Mouse (Mus musculus): ENCODE measurements at regions not wholly inside any gene's neighbourhood (a gene's known extent, or its start where the extent isn't known, plus 50 kb on each side); places are given as distances from the start of the nearest gene placed in this dataset.

DNA sequence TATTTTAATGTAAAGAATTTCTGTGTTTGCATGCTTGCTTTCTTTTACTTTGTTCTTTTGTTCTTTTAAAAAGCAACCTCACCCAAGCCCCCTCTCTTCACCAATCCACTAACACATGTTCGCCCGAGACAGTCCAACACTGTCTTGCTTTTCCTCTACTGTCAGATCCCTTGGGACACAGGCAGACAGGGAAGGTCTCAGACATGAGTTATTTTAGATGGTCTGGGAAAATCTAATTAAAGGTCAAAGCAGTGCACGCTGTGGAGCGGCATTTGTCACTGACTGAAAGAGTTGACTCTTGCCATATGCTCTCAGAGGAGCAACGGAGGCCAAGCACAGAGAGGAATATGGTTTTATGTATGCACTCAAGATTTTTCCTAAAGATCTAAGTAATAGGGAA is 279.6 kb downstream of the Gm11146 start:
- DNase-seq (ENCODE audit: low spot score), result no peak

DNA sequence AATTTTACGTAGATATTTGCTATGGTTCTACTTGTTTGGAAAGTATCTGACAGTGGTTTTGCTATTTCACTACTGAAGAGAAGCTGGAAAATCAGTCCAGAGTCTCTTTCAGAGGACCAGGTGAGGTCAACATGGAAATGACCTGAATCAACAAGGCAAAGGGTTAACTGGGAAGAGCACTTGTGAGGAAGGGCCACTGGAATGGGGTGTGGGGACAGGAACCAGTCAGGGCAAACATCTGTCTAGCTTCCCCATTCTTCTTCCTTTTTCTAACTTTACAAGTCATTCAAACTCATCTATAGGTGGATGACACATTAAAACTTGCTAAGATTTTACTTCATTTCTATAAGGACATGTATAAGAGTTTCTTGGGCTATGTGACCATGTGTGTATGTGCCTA is 283.7 kb downstream of the Gm11146 start:
- no peak for DNase-seq (ENCODE audit: low spot score)

DNA sequence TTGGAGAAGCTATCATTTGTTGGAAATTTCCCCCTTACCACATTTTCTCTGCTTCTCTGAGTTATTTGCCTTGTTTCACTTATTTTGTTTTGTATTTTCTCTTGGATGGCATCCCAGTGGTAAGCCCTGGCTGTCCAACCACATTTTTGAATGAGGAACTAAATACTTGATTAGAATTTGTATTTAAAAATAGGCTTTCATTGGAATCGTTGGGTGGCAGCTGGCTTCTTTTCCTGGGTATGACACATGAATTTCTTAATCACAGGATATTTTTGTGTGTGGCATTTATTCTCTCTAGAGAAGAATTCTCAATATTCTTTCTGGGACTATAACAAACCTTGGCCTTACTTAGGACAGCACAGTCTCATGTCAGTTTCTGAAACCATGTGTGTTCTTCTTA is 286.5 kb downstream of the Gm11146 start:
- DNase-seq (ENCODE audit: low spot score), result no peak

DNA sequence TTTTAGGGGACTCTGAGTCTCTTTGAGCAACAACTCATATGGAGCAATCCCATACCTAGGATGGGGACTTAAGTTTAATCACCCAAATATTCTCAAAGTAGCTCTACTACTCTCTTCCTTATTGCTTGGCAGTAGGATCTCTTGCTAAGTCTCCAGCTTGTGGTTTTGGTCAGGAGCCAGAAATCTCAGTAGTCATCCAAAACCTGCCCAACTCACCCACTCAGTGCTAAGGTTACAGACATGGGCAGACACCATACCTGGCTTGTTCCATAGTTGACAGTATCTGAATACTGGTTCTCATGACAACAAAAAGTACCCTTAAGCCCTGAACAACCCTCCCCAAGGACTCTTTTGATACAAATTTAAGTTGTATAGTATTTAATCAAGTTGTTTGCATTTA is 288.7 kb downstream of the Gm11146 start:
- no peak for DNase-seq (ENCODE audit: low spot score)

DNA sequence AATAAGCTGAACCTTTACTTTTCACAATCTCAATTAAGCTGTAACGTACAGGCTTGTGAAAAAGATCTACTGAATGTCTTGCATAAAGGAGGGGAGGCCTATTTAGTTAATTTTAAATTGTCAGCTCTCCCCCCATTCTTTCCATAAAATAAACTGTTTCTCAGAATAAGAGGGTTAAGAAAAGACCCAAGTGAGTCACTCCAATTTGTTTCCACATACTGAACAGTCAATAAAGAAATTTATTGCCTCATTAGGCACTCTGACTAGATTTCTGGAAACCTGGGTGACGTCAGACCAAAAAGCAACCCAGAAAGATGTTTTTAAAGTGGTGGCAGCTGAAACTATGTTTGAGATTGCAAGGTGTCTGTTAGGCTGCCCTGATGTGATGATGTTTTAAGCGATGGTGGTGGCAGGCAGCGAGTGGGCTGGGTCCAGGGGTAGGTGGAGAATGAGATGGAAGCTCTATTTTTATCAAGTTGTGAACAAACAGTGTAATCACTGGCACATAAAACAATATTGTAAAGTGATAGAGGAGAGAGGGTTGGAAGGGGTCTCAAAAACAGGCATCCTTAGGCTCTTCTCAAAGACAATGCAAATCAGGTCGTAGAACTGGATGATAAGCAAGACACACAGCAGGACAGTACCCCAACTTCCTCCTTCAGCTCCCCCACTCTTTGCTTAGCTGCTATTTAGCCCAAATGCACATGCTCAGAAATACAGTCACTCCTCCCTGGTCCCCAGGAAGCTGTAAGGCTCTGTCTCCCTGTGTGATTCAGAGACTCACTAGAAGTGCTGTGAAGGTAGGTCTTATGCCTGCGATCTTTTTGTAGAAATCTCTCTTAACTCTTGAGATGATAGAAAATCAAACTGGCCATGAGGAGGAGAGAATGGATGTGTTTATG is 288.0 kb downstream of the Usp25 start:
- no peak for DNase-seq (ENCODE audit: low spot score)

DNA sequence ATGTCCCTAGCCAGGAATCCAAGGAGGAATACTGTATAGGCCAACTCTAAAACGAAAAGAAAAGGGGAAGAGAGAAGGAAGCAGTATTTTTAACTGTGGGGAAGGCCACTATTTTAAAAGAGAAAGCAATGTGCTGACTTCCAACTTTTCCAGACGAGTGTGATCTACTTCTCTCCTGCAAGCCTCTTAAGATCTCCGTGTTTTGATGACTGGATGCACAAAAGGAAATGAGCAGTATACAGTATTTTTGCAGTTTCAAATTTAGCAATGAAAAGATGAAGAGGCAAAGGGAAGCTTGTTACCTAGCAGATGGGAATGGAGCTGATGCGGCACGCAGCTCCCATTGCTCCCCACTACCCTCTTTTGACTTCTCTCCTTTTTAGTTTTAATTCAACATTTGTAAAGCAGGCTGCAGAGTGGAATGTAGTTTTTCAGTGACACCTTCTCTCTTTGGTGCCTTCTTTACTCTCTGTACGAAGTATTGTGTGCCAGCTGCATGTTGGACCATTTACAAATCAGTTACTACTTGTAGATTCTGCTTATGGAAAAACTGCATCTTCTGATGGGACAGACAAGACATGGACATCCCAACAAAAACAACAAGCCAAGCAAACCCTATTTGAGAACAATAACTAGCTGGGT is 287.2 kb downstream of the Usp25 start:
- DNase-seq (ENCODE audit: low spot score), result no peak

DNA sequence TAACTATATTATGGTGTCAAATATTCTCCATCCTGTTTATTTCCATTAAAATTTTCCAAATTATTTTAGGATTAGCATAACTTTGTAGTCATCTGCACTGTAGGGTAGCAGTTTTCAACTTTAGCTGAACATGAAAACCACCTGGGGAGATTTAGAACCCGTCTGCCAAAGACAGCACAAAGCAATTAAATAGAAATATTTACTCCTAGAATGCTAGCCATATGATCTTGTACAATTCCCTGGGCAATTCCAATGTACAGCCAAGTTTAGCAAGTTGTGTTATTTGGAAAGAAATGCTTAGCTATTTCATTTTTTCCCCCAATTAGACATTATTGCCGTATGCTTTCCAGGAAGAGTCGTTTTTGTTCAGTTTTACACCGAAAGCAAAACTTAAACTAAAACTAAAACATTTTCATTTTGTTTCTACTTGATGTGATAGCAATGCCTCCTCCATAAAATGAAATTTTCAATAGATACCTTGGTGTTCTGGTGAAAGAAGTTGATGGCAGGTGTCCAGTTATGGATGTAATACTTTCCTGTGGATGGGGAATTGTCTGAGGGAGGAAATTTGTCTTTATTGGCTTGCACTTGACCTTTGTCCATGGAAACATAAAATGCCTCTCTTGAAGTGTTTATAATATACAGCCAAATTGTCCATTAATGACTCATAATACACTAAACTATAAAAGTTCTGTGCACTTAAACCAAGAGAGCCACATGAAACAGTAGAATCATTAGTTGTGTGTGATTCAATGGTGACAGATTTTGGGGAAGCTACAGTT is 282.3 kb downstream of the Usp25 start:
- no peak for DNase-seq (ENCODE audit: low spot score)

DNA sequence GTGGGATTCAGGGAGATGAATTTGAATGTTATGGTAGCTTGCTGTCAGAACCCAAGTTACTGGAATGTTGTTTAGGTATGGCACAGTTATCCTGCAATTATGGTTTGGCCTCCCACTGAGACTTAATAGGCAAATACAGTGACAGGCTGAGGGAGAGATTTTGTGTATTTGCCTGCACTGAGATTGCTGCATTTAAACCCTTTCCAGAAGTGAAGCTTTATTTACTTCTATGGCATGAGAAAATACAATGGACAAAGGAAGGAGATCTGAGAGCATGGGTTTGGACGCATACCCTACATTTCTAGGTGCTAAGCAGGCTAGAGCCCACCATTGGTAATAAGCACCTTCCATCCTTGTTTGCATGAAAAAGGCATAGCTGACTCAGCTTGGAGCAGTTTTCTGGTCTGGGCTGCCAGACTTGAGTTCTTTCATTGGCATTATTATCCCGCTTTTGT is 278.8 kb downstream of the Usp25 start:
- no peak for DNase-seq (ENCODE audit: low spot score)

DNA sequence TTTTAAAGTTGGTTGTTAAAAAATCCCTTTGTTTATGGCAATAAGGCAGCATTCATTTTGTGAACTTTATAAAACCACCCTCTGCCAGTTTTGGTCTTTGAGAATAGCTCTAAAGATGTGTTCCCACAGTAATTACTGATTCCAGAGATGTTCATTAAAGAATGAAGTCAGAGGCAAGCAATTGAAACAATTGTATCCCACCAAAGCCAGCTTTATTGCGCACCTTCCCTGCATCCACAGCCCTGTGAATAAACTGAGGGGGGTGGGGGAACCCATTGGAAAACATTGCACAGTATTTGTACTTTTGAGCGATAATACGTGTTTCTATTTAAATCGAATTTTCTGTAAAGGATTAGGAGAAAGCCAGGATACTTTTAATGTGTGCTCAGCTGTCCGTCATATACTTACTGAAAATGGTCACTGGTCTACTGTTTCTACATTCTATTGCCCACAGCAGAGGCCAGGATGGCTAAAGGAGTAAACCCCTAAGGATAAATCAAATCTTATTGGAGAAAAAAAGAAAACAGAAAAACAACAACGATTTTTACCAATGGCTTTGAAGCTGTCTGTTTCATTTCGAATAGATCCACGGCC is 278.3 kb downstream of the Usp25 start:
- no peak for DNase-seq (ENCODE audit: low spot score)

DNA sequence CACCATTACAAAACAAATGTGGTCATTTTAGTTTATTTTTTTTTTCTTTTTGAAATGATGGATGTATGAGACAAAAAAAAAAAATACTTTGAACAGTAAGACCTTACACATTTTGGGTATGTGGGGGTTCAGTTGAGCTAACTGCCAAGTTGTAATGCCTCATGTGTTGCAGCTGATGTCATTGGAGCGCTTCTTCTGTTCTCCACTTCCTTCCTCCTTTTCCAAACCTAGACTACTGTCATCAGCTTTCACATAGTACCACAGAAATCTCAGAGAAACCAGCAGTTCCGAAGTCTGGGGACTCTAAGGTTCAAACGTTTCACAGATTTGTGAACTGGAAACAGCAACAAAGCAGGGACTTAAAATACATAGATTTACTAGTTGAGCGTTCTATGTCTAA is 270.7 kb downstream of the Usp25 start:
- no peak for DNase-seq (ENCODE audit: low spot score)

DNA sequence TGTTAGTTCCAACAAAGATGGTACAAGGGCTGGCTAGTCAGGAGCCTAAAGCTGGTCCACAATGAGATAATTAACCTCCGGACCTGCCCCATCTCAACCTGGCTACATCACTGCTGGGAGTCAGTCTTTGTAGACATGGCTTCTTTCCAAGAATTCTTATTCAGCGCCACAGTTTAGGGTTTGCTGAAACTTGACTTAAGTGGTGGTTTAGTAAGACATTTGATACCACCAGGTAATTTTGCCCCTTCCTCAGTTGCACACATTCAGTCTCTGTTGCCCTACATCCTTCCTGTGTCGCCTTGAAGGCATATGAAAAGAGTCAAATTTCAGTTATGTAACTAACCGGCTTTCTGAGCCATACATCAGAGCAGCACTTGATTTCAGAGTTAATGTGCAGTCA is 266.4 kb downstream of the Usp25 start:
- no peak for DNase-seq (ENCODE audit: low spot score)

DNA sequence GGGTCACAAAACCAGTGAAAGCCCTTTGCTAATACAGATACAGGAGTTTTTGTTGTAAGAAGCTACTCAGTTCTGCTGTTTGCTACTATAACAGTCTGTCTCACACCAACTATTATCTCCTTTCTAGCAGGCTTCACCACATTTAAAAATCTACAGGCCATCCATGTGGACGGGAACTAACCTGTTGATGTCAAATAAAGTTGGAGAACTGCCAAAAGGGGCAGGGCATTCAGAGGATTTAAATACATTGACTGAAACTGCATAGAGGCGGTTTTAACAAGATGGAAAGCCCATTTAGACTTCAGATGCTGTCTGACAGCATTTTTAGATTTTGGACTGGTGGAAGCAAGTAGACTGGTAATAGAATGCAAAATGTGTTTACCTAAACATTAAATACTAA is 266.0 kb downstream of the Usp25 start:
- DNase-seq (ENCODE audit: low spot score), result no peak

DNA sequence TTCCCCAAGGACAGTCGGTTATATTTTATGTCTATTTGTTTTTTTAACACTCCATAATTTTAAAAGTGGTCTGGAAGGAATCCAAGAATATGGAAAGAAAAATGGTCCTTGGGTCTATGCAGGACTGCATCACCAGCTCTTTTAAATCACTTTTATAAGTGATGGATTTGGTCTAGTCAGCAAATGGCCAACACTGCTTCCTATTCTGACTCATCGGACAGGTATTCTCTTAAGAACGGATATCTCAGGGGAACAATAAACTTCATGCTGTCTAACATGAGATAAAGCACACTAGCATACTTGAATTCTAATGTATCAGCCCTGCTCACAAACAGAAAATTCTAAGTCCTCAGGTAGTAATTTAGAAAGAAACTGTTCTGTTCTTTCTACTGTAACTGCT is 259.8 kb downstream of the Usp25 start:
- no peak for DNase-seq (ENCODE audit: low spot score)

DNA sequence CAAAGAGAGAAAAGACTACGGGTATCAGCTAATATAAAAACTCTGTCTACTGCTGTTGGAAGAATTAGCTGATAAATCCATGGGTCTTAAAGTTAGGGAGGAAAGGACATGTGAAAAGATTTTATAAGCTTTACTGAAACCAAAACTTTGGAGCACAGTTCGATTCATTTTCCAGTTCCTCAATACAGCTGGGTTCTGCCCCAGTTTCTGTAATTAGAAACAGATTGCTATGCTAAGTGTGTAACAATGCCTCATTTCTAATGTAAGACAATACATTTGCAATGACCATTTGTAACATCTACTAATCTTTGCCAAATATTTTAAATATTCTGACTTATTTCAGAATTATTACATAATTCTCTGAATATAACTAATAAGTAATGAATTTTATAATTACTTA is 255.4 kb downstream of the Usp25 start:
- DNase-seq (ENCODE audit: low spot score), result no peak

DNA sequence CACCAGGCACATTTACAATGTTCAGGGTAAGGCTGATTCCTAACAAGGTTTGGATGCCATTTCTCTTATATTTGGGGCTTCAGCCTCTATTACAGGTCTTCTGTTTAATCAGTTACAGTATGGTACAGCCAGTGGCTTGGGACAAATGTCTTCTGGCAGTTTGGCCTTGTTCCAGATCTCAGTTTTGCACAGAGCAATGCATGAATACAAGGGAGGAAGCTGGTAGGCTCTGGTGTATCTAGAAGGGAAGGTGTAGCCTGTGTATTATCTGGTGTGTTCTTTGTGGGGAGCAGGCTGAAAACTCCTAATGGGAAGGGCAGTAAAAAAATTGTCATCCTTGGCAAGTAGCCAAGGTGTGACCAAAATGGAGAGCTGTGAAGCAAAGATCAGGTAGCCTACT is 254.2 kb downstream of the Usp25 start:
- no peak for DNase-seq (ENCODE audit: low spot score)

DNA sequence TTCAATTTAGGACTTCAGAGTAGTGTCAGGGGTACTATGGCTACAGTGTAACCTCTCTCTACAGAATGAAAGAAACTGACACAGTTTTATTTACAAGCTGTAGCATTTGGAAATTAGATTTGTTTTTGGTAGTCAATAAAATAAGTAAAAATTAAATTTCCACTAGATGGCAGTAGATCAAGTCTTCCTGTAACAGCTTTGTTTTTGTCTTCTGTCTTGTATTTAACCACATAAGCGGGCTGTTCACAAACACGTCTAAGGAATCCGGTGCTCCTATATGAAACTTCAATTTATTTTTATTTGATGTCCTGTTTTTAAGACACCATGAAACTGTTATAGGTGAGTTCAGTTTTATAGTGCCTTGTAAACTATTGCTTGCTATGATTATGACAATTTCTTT is 238.8 kb downstream of the Usp25 start:
- DNase-seq (ENCODE audit: low spot score), result no peak

DNA sequence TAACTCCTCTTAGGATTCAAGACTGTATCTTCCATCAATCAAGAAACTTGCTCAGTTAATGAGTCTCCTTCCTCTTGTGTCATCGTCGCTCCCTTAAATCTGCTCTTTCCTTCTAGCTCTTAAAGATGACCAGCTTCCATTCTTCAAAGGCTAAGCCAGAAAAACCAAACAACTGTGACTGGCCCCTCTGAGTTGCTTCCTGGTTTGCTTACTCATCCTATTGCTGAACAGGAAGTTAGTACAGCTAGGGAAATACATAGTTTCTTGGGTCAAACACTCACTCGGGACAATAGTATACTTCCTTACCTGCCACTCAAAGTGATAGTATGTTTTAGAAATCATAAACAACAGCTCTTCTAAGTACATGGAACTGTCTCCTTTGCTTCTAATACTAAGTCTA is 237.9 kb downstream of the Usp25 start:
- DNase-seq (ENCODE audit: low spot score), result no peak

DNA sequence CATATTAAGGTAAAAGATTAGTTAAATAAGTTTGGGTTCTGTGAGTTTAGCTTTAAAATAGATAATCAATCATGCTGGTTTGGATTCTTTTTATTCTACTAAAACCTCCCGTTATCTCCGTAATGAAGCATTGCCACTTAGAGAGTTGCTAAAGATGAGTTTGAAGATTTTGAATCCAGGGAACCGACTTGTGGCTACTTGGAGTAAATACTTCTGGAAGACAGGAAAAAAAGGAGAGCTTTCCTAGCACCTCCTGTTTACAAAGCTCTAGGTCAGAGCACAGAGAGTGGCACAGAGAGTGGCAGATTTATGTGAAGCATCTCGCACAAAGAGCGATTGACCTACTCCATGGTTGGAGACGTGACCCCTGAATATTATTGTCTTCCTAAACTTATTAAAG is 227.4 kb downstream of the Usp25 start:
- no peak for DNase-seq (ENCODE audit: low spot score)

DNA sequence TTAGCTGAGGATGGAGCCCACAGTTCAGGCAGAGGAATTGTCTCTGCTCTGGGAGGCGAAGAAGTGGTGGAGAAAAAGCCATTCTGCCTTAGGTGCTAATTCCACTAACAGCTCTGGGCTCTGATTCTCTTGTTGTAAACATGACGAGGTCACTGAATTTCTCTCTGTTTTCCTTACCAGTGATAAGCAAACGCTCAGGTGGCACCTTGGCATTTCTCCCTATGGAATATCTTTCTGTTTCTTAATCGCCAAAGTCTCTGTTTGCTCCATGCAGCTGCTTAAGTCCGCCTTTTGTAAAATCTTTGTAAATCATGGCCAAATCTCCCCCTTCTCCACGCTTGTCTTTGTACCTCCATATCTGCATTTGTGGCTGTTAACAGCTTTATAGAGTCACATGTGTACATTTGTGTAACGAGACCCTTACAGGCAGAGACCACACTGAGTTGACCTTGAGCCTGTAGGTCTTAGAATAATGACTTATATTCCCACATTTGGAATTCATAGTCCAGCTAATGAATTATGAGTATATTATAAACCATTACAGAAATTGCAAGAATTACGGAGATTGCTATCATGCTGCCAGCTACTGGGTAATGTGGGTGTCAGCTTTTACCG is 225.8 kb downstream of the Usp25 start:
- DNase-seq (ENCODE audit: low spot score), result no peak

DNA sequence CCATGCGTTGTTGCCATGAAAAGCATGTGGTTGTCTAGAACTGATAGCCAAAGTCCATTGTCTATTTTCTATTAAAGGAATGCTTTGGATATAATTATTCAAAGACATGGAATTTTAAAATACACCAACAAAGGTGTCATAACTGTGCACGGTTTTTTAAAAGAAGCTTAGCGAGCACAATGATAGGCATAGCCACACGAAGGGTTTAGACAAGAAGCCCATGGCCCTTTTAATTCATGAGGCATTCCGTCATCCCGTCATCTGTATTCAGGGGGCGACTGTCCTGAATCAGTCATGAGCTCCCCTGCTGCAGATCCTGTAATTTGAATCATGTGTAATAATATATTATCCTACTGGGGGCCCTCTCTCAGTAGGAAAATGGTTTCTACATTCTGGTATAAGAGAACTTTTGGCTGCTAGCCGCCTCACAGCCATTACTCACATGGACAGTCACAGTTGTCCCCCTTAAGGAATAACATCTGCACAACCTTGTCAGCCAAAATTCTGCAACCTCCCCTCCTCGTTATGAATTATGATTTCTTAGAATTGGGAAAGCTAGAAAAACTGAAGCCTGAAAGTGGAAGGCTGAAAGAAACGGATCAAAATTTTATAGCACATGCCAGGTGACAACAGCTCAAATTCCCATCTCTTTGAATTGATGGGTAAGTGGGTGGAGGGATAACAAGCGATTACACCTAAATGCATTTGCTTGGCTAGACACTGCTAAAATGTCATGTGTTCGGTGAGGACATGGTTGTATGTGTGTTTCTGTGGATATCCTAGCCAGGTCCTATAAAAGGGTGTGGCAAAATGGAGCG is 225.1 kb downstream of the Usp25 start:
- no peak for DNase-seq (ENCODE audit: low spot score)
